Mouse (Mus musculus) layer of hippocampus, postnatal 10 days (tissue): ENCODE data around the gene Scn1b. TPM values are rescaled to one million over a fixed set of nuclear protein-coding genes. Genes with fewer than 3 reads are reported as not detected.

Source experiments
- DNase-seq, 2 experiments: peaks; one replicate each; pipeline ENCODE4 v3.0.0; 2021; ENCODE audit warnings: low spot score in 2 of 2
- total RNA-seq, 2 experiments: library from RNA; stranded (reverse); gene quantifications; 2 replicates each; pipeline ENCODE4 v1.2.3; 2021

The Scn1b gene
- total RNA-seq, 2 experiments from 2014 or later, result 264 to 274 TPM

DNA sequence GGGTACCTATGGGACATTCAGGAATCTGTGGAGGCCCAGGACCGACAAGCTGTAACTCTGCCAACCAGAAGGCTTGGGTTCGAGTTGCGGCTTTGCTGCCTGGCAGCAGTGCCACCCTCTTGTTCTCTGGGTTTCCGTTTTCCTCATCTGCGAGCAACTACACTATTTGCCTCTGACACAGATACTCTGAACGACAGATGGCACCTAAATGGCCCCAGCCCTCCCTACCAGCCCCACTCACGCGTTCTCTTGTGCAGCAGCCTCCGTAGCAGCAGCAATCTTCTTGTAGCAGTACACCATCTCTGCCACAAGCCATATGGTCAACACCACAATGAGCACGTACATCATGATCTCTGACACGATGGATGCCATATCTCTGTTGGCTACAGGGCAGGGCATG is 9.3 kb downstream of the Scn1b start:
- no peak for DNase-seq

DNA sequence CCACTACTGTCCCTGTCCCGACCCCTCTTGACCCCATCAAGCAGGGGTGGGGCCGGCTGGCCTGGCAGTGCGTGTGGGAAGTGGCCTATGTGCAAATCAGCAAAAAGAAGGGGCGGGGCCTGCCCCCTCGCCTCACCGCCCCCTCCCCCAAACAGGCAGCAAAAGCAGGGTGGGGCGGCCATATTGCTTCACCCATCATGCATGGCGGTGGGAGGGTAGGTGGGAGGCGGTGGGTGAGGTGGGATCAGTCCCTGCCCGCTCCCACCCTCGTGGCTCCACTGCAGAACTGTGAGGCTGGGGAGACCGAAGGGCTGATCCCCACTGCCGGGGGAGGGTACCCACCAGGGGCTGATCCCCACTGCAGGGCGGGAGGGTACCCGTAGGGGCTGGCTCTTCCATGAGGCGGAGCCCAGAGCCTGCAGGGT is 10.1 kb downstream of the Scn1b start:
- peak in 1 of 2 experiments; percentile 15 for DNase-seq

DNA sequence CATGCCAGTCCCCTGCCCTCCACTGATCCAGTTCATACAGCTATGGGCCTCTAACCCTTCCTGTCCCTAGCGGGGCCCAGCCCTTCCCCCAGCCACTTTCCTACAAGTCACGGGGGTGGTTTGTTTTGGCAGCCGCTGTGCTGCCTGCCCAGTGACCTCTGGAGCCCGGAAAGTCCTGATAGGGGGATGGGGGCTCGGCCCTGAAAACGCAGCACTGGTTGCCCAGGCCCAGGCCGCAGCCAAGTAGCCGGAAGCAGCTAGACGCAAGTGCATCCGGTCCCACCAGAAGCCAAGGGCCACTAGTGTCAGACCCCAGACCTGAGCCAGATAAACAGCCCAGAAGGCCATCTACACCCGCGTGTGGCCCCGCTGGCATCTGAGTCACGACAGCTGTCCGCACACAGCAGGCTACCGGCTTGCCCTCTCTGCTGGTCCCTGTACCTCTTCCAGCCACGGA is 11.2 kb downstream of the Scn1b start:
- DNase-seq, result peak; percentile 39 to 47

DNA sequence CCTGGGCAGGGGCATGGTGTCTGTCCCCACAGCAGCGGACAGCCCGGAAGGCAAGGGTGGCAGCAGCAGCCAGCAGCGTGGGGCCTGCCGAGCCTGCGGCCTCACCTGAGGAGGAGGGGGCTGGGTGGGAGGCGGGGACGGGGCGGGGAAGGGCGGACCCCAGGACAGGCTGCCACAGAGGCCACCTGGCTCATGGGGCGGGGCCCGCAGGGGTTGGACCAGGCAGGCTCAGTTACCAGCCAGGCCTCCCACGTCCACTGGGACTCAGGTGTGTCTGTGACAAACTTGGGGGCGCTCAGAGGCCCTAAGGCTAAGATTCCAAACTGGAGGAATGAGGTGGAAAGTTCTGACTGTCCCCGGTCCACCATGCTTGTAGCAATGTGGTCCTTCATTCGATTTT is 11.6 kb downstream of the Scn1b start, which contains the start of gene Hpn:
Gene Hpn, minus strand, starts transcription at position 109 of the 400 bp plus-strand sequence.
- no peak for DNase-seq

DNA sequence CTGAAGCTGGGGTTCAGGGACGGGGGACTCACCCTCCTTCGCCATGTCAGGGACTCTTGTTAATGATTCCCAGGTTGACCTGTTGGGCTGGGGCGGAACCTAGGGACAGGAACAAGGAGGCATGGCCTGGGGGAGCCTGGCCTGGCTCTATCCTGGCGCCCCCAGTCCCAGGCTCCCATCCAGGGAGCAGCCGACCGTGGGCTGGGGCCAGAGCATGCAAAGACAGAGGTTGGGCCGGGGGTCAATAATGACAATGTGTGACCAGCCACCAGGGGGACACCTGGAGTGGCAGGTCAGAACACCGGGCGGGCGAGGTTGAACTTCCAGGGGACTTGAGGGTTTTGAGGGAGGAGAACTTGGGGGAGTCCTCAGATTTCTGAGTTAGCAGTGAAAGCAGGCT is 12.2 kb downstream of the Scn1b start:
- no peak for DNase-seq

DNA sequence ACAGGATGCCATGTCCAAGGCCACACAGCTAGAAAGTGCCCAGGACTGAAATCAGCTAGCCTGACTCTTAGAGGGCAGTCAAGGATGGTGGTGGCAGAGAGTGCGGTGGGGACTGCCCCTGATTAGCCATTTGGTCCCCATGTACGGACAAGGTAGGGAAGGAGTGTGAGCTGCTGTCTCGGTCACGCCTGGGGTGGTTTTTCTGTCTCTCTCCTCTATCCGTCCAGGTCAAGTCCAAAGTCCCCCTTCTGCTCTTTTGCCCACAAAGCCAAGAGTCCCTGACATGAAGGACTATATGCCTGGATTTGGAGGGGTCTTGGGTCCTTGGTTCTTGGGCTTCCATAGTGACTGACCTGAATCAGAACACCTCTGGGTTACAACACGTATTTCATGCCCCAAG is 13.0 kb downstream of the Scn1b start:
- no peak for DNase-seq

DNA sequence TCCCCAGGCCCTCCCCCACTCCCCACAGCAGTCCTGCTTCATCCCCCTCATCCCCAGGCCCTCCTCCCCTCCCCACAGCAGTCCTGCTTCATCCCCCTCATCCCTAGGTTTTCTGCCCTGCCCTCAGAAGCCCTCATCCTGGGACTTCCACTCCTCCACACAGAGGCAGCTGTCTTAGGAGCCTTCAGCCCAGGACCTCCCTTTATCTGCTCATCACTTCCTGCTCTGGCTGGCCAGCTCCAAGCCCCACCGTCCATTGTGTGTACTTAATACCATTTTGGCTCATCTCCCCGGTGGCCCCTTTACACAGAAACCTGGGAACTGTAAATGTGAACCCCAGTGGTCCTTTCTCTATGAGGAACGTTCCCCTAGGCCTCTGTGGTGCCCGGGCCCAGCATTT is 14.8 kb downstream of the Scn1b start:
- DNase-seq, result no peak

DNA sequence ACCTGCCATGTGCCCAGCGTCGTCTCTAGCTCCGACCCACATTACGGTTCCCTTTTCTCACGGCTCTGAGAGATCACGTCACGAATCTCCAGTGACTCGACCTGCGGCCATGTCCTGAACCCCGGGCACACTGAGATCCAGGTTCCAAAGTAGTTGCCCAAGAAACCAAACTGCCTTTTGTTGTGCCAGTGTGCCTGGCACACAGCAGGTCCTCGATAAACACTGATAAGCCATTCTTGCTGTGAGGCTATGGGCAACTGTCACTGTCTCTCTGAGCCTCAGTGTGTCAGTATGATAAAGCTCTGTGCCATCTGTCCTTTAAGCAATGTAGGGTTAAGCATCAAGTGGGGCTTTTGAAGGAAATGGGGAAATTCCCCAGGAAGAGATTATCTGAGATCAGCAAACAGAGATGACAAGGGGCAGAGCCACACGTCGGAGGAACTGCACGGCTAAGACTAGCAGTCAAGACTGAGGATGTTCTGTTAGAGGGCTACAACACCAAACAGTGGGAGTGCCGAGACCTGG is 15.9 kb downstream of the Scn1b start:
- no peak for DNase-seq

DNA sequence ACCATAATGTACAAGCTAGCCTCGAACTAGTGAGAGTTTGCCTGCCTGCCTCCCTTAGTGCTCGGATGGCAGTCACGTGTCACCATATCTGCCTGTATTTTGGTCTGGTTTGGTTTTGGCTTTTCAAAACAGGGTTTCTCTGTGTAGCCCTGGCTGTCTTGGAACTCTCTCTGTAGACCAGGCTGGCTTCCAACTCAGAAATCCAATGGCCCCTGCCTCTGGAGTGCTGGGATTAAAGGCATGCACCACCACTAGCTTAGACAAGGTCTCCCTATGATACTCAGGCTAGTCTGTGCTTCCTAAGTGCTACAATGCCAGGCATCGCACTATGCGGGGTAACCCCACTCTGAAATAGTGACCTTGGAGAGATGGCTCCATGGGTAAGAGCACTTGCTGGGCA is 17.0 kb downstream of the Scn1b start:
- DNase-seq, result no peak

DNA sequence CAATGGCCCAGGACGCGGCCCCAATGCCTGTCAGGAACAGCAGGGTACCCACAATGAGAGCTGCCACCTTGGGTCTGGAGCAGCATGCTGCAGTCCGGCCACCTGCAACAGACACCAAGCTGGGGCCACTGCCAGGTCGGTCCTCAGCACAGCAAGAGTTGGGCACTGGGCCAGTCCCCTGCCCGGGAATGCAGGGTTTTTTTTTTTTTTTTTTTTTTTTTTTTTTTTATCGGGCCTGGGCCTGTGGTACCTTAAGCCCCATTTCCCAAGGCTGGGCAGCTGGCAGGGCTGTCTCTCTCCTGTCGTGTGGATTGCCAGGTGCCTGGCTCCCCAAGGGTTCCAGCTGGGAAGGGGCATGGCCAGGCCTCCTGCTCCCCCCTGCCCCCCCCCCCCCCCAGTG is 17.7 kb downstream of the Scn1b start:
- no peak for DNase-seq

DNA sequence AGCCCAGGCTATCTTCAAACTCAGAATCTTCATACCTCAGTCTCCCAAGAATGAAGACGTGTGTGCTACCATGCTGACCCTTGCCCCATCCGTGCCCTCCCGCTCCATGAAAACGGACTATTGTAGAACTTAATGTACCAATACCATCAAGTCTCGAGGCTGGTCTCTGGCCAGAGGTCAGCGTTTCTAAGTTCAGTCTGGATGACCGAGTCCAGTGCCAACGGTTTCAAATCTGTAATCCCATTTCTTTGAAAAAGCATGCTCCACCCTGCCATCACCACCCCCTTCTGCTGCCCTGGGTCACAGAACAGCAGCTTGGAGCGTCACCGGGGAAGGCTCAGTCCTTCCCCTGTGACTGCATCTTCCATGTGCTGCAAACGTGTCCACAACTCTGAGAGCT is 19.0 kb downstream of the Scn1b start:
- DNase-seq, result no peak

DNA sequence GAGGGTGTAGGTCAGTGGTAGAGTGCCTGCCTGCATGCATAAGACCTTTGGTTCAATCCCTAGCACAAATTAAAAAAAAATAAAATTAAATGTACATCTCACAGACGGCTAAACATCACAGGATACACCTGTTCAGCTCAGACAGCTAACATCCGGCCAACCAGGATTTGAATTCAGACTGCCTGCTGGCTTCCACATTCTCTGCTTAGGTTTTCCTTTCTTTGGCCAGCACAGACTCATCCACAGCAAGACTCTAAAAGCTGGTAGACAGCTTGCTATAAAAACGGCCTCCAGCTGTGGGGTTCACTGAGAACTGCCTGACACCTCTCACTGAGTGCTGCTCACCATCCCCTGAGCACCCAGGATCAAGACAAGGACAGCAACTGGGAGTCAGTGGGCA is 20.6 kb downstream of the Scn1b start:
- no peak for DNase-seq

DNA sequence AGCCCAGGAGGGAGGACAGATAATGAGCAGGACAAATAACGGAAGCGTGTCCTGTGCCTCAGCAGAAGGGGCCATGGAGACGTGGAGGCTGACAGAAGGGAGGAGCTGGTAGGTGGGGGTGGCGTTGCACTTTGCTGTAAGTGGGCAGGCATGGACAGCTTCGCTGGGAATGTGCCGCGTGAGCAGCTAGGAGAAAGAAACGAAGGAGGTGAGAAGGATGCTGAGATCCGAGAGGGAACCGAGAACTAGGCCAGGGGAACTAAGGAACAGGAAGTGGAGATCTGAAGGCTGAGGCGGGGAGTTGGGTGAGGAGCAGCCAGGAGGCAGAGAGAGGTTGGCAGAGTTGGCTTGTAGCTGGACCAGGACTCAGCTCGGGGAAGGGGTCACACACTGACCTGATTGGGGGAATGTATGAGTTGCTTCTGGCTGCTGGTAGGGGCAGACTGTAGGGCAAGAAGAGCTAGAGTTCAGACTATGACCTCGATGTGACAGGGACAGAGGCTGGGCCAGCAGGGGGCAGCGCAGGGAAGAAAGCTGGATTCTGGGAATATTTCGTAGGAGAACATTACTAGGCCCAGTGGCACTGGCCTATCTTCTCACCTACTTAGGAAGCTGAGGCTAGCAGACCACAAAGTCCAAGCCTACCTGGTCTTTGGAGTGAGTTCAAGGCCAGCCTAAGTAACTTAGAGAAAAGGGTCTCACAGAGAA is 21.6 kb downstream of the Scn1b start:
- DNase-seq, result peak; percentile 64 to 65

DNA sequence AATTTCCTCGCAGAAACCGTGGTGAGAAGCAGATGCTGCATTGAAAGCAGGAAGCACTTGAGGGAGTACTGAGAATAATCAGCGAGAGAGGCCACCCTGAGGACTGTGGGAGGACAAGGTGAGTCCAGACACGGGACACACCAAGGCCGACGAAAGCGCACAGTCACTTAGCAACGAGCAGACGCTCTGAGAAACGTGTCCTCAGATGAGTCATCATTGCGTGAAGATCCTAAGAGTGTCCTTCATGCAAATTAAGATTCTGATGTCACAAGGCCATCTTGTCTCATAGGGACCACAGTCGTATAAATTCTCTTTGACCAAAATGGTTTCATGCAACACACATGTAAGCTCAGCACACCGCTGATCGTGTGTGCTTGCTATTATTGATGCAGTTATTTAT is 26.0 kb downstream of the Scn1b start:
- no peak for DNase-seq

DNA sequence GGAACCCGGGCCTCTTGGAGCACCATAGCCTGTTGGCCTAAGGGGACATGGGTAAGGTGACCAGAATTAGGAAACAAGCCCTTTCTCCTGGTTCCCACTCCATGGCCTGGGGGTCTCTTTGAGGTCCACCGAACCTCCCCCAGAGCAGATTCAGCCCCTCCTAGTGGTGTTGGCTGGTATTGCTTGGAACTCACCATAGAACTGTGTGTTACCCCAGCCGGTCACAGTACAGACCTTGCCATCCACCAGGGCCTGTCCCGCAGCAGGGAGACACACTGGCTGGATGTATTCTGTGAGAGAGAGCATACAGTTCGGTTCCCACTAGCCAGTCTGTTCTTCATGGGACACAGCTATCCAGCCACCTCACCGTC is 27.2 kb downstream of the Scn1b start:
- no peak for DNase-seq

DNA sequence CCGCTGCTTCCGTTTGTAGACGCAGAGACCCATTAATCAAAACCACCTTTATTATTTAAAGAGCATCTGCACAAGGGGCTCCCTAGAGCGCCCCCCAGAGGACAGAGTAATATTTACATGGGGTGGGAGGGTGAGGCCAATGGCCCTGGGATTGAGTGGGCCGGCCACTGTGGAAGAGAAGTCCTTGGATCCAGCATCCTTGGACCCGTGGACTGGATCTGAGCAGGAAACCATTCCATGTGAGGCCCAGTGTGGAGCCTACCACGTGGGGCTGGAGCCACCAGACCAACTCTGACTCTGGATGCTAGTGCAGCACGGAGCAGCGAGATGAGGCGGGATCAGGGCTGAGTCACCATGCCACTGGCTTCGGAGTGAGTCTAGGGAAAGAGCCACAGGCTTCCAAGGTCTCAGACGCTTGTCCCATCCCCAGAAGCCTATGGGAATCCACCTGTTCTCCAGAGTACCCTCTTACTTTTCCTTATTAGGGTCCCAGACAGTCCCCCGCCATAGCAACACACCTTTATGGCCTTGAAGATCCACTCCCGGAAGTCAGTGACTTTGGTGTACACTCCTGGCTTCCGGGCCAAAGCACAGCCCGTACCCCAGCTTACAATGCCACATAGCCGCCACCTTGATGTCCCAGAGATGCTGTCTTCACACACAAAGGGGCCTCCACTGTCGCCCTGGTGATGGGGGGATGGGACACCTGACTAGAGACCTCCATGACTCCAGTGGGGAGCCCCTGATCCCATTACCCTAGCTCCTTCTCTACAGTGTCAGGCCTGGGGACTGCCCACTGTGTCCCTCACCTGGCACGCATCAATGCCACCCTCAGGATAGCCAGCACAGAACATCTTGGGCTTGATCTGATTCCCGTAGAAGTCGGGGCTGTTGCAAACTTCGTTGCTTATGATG is 27.8 kb downstream of the Scn1b start:
- DNase-seq, result no peak

DNA sequence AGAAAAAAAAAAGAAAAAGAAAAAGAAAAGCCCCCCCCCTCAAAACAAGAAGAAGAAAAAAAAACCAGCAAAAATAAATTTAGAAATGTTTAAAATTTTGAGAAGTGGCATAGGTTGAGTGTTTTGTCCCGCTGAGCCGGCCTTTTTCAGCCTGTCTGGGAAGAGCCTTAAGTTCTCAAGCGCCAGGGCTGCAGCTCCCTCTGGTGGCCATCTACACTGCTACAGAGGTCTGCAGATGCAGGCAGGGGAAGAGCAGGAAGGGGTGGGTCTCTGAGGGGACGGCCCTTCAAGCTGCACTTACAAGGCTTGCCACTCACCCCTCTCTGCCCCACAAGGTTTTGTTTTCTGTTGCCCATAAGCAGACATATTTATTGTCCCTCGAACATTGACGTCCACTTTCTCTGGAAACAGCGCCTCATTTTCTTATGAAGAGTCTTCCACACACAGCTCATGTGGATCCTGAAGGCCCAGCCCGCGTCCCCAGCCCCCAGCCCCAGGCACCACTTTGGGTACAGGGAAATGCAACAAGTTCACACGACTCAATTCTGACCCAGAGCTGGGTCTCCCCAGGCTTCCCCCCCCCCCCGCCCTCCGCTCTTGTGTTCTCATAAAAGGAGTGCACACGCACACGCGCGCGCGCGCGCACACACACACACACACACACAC is 29.1 kb downstream of the Scn1b start:
- DNase-seq, result peak; percentile 93 to 94

DNA sequence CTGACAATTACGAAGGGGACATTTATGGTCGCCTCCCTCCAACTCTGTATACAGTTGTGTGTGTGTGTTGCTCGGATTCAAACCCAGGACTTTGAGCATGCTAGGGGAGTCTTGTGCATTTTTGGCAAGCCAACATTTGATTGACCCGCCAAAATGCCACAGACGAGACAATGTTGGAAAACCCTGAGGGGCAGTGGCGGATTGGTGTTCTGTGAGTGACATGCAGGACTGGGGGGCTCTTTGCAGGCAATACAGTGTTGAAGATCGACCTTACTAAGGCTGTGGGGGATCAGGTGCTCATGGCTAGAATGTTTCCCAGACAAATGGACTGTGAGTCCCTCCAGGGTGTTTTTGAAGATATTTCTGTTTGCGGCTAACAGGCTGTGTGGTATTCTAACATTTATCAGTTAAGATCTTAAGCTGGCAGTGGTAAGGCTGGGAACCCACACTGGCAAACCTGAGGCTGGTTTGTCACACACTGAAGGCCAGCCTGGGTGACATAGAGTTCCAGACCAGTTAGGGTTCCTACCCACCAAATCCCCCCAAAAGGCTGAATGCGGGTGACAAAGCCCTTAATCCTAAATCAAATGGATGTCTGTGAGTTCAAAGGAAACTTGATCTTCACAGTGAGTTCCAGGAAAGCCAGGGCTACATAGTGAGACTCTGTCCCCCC is 29.8 kb downstream of the Scn1b start:
- DNase-seq, result no peak

DNA sequence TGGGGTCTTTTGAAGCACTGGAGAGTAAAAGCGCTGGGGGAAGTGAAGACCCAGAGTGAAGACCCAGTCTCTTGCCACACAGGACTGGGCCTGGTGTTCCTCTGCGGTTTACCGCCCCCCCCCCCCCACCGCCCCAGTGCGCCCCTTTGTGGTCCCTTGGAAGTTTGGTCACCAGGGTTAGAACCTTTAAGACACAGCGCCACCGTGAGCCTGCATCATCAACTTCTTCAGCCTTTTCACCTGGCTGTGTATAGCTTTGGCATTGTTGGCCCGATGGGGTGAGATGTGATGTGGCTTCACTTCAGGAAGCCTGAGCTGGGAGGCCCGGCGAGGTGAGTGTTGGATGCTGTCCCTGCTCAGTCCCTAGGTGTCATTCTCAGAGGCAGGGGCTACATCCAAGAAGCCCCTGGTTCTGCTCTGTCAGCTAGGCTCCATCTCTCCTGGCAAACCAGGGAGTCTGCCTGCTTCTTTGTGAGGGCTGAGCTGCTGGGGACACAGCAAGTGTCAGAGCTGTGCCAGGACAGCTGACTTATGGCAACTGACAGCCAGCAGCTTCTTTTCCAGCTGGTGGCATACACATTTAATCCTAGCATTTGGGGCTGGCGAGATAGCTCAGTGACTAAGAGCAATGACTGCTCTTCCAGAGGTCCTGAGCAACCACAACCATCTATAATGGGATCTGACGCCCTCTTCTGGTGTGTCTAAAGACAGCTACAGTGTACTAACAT is 31.9 kb downstream of the Scn1b start:
- DNase-seq, result no peak

DNA sequence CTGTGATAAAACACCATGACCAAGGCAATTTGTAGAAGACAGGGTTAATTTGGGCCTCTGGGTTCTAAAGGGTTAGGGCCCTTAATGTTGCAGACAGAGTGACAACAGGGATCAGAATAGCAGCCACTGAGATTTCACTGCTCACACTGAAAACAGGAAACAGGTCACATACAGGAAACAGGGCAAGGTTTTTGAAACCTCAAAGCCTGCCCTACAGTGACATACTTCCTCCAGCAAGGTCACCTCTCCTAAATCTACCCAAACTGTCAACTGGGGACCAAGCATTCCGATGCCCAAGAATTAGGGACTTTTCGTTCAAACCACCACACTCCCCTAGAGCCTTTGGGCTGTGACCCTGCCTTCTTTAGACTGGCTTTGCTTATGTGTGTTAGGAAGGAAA is 37.1 kb downstream of the Scn1b start:
- DNase-seq, result no peak
